Mouse (Mus musculus) megakaryocyte, embryonic 14.5 days (primary cell): ENCODE measurements around the gene Myo1b.

ENCODE experiments used
- FLI1 ChIP-seq: IDR thresholded peaks from 2 replicates; pipeline ENCODE4 v1.6.1; 2012; ENCODE audit warnings: low read length, inconsistent platforms, mixed read lengths
- GATA1 ChIP-seq: IDR thresholded peaks from 3 replicates; pipeline ENCODE4 v1.6.1; 2012; ENCODE audit warnings: mixed read lengths, low read length, inconsistent platforms, borderline replicate concordance

- TF ChIP-seq GATA1 (no peak), FLI1 (no peak)
Measured at GRCm38 (mm10) chr1:51883211-51883610, 32.7 kb downstream of the Myo1b start.
